In genomic region chr2:173261497-173261896, GRCm38 (mm10) we compare ENCODE assay signal across 8 mouse cellular contexts. TPM values are rescaled to one million over a fixed set of nuclear protein-coding genes. Genes with fewer than 3 reads are reported as not detected.
DNase-seq lines count a peak whose midpoint lies in the region; ATAC-seq and TF ChIP-seq lines count a peak whose summit lies in the region.

No protein-coding gene starts in this region.

- TF ChIP-seq CTCF in C2C12 (IDR thresholded peaks at IDR 0.05; ENCODE audit: control insufficient read depth, insufficient read depth, insufficient read length) = no peak
- TF ChIP-seq CTCF in brain, embryonic 14.5 days (IDR thresholded peaks at IDR 0.05; ENCODE audit: borderline replicate concordance, extremely low read depth, insufficient read depth, insufficient read length) = no peak
- TF ChIP-seq CTCF in kidney, postnatal 0 days (IDR thresholded peaks at IDR 0.05; ENCODE audit: low read depth) = no peak

- H3K79me3 ChIP-seq in C2C12 (ENCODE audit: low read depth) = peaks cover 77% of the 10 kb centered on the region

- 53% methylated on average over 10 of the region's 10 CpGs for WGBS in heart, embryonic 15.5 days
- WGBS in kidney, postnatal 0 days = 56% methylated on average over 10 of the region's 10 CpGs

- ATAC-seq in heart, embryonic 15.5 days (replicated peaks; ENCODE audit: insufficient number of reproducible peaks, insufficient read depth, low FRiP score, low read depth) = no peak
- ATAC-seq in kidney, postnatal 0 days (replicated peaks; ENCODE audit: low FRiP score, low read depth) = no peak
- ATAC-seq in monocyte, adult 5-6 weeks (replicated peaks; ENCODE audit: insufficient number of reproducible peaks, low FRiP score, low TSS enrichment, poor library complexity, severe bottlenecking) = no peak

- TF ChIP-seq POLR2A in brain, embryonic 14.5 days (IDR thresholded peaks at IDR 0.05; ENCODE audit: borderline replicate concordance, extremely low read depth, insufficient read depth, insufficient read length, poor library complexity, severe bottlenecking) = no peak

- 0 out of 2 replicates have a peak overlapping the region, but pooled peaks have one; percentile 4 for H3K9ac ChIP-seq in heart, embryonic 15.5 days
- H3K9ac ChIP-seq in kidney, postnatal 0 days (ENCODE audit: low read depth, low read length) = no peak overlapping the region

- no peak overlapping the region for H3ac ChIP-seq in C2C12 (ENCODE audit: control insufficient read depth, insufficient read length, low read depth)

- no peak overlapping the region for H3K4me3 ChIP-seq in heart, embryonic 15.5 days
- H3K4me3 ChIP-seq in C2C12 (ENCODE audit: insufficient read depth, poor library complexity, severe bottlenecking) = no peak overlapping the region
- H3K4me3 ChIP-seq in kidney, postnatal 0 days (replicated peaks; ENCODE audit: low read depth, low read length) = no peak overlapping the region

- no peak overlapping the region for H3K4me2 ChIP-seq in heart, embryonic 15.5 days
- no peak overlapping the region for H3K4me2 ChIP-seq in kidney, postnatal 0 days (ENCODE audit: low read length)

- no peaks in the 10 kb centered on the region for H3K36me3 ChIP-seq in heart, embryonic 15.5 days
- H3K36me3 ChIP-seq in C2C12 (ENCODE audit: control insufficient read depth, insufficient read depth) = peaks cover 21% of the 10 kb centered on the region
- no peaks in the 10 kb centered on the region for H3K36me3 ChIP-seq in kidney, postnatal 0 days (ENCODE audit: insufficient read depth, low read length)

- no peaks in the 10 kb centered on the region for H3K9me3 ChIP-seq in heart, embryonic 15.5 days (replicated peaks)
- H3K9me3 ChIP-seq in kidney, postnatal 0 days (replicated peaks; ENCODE audit: low read length) = no peaks in the 10 kb centered on the region

- H3K4me1 ChIP-seq in heart, embryonic 15.5 days (replicated peaks) = peaks cover 94% of the 10 kb centered on the region
- peaks cover 40% of the 10 kb centered on the region for H3K4me1 ChIP-seq in kidney, postnatal 0 days (replicated peaks; ENCODE audit: insufficient read depth, low read length)

- no peaks in the 10 kb centered on the region for H3K27me3 ChIP-seq in heart, embryonic 15.5 days
- no peaks in the 10 kb centered on the region for H3K27me3 ChIP-seq in C2C12 (ENCODE audit: control insufficient read depth, insufficient read depth, insufficient read length)
- H3K27me3 ChIP-seq in kidney, postnatal 0 days (ENCODE audit: insufficient read depth, low read length) = no peaks in the 10 kb centered on the region

- peak overlapping the region; percentile 43 for H3K27ac ChIP-seq in heart, embryonic 15.5 days
- H3K27ac ChIP-seq in kidney, postnatal 0 days = 0 out of 2 replicates have a peak overlapping the region, but pooled peaks have one; percentile 10

- intact Hi-C loops in heart, postnatal 25 days (cut with DNase I) = no loop called here
- intact Hi-C loops in left cerebral cortex, postnatal 14 days (cut with DNase I) = no loop called here

- peaks cover 96% of the 10 kb centered on the region for H3K79me2 ChIP-seq in C2C12 (ENCODE audit: control insufficient read depth, insufficient read depth)

- DNase-seq in heart, postnatal 25 days (ENCODE audit: low spot score) = no peak
- peak; percentile 70 for DNase-seq in brain, embryonic 14.5 days (ENCODE audit: low read depth)
- no peak for DNase-seq in kidney, postnatal 0 days (ENCODE audit: low spot score)
- DNase-seq in right cerebral cortex, postnatal 36 days (ENCODE audit: low spot score in 2 of 2) = no peak
- no peak for DNase-seq in left cerebral cortex, postnatal 14 days (ENCODE audit: low spot score in 2 of 2)

TF ChIP-seq in C2C12, 6 proteins besides CTCF, POLR2A, EP300 and RAD21:
- TF ChIP-seq USF1 (IDR thresholded peaks at IDR 0.05; ENCODE audit: low read depth) (no peak), MYOD1 (IDR thresholded peaks at IDR 0.05; ENCODE audit: control insufficient read depth, insufficient read length, low read depth) (peak; percentile 62), CEBPB (IDR thresholded peaks at IDR 0.05; ENCODE audit: low read depth) (no peak), MAX (IDR thresholded peaks at IDR 0.05) (peak; percentile 66), MYOG (IDR thresholded peaks at IDR 0.05; ENCODE audit: control insufficient read depth, extremely low read depth, insufficient read length) (no peak), FOSL1 (IDR thresholded peaks at IDR 0.05; ENCODE audit: insufficient read depth, low read length, poor library complexity, severe bottlenecking) (peak; percentile 39)
TF ChIP-seq in C2C12: peak in this region for 3.

RNA-seq across cellular contexts. Expression of gene Pmepa1, which starts 14.8 kb away (rescaled TPM):
- polyA plus RNA-seq in heart, embryonic 15.5 days (2015; fragmentation: Nextera tagmentation; extraction: Ambion mirVana) = 4.6 and 5.1 TPM in 2 replicates
- 10 to 100 TPM; 28.2 to 31.9 TPM for total RNA-seq in heart, postnatal 25 days (2021)
- polyA plus RNA-seq in C2C12 (2012; fragmentation: generic; extraction: Trizol) = 180 TPM
- 25.5 and 31.7 TPM in 2 replicates for polyA plus RNA-seq in brain, embryonic 14.5 days (2012; rRNA removed)
- 5.8 and 6.2 TPM in 2 replicates for polyA plus RNA-seq in kidney, postnatal 0 days (2015; fragmentation: Nextera tagmentation; extraction: Ambion mirVana)
- 0.29 to 0.39 TPM in 2 of 3 replicates, not detected in the other for total RNA-seq in monocyte, adult 5-6 weeks (2017)
- 10 to 100 TPM; 43.3 to 56.9 TPM for total RNA-seq in left cerebral cortex, postnatal 14 days (2021)

RNA-seq across cellular contexts. Expression of gene Zbp1, which starts 42.8 kb away (rescaled TPM):
- 0.68 and 2.3 TPM in 2 replicates for polyA plus RNA-seq in heart, embryonic 15.5 days (2015; fragmentation: Nextera tagmentation; extraction: Ambion mirVana)
- total RNA-seq in heart, postnatal 25 days (2021) = 1 to 10 TPM in 1 of 2 experiments, under 1 TPM in 1; 0.26 to 1.5 TPM
- 0.08 TPM for polyA plus RNA-seq in C2C12 (2012; fragmentation: generic; extraction: Trizol)
- polyA plus RNA-seq in brain, embryonic 14.5 days (2012; rRNA removed) = 0.18 and 0.40 TPM in 2 replicates
- polyA plus RNA-seq in kidney, postnatal 0 days (2015; fragmentation: Nextera tagmentation; extraction: Ambion mirVana) = 1.3 and 1.7 TPM in 2 replicates
- 74.4 to 86.1 TPM (median 81.1 TPM) in 3 replicates for total RNA-seq in monocyte, adult 5-6 weeks (2017)
- total RNA-seq in left cerebral cortex, postnatal 14 days (2021) = not detected
